Mouse (Mus musculus) spleen, adult 2 months (tissue): ENCODE results near the gene Rufy3. TPM values are rescaled to one million over a fixed set of nuclear protein-coding genes. Genes with fewer than 3 reads are reported as not detected.

Experiments used
- DNase-seq, 2 experiments: peaks; one replicate each; pipeline versions ENCODE4 v3.0.0 to v3.0.0-alpha.2; 2012 to 2021; ENCODE audit warnings: low spot score in 2 of 2, low read depth in 1 of 2
- H3K27ac ChIP-seq: fragments of 200-500 bp; 2 replicates; pipeline ENCODE4 v1.5.1; 2012; ENCODE audit warnings: low read length, inconsistent platforms; ENCODE audit not compliant: insufficient read depth
- H3K27me3 ChIP-seq: fragments of 200-500 bp; 2 replicates; pipeline ENCODE4 v1.6.1; 2012; ENCODE audit warnings: mild to moderate bottlenecking, moderate library complexity, low read length, inconsistent platforms; ENCODE audit not compliant: control insufficient read depth, insufficient read depth
- H3K36me3 ChIP-seq: fragments of 200-500 bp; 2 replicates; pipeline ENCODE4 v1.6.1; 2012; ENCODE audit warnings: mild to moderate bottlenecking, low read length, inconsistent platforms; ENCODE audit not compliant: control insufficient read depth, insufficient read depth
- H3K4me1 ChIP-seq: fragments of 200-500 bp; 2 replicates; pipeline ENCODE4 v1.6.1; 2011; ENCODE audit warnings: inconsistent platforms; ENCODE audit not compliant: control insufficient read depth, insufficient read depth, insufficient read length
- H3K4me3 ChIP-seq: fragments of 200-500 bp; 2 replicates; pipeline ENCODE4 v1.5.1; 2011; ENCODE audit warnings: mild to moderate bottlenecking, inconsistent platforms; ENCODE audit not compliant: insufficient read depth, insufficient read length; ENCODE audit errors: extremely low read depth
- CTCF ChIP-seq: fragments of 200-500 bp; IDR thresholded peaks from 2 replicates; pipeline ENCODE4 v1.5.1; 2011; ENCODE audit warnings: mild to moderate bottlenecking, inconsistent platforms; ENCODE audit not compliant: insufficient read depth, insufficient read length, insufficient replicate concordance; ENCODE audit errors: extremely low read depth
- POLR2A ChIP-seq: fragments of 200-500 bp; IDR thresholded peaks from 2 replicates; pipeline ENCODE4 v1.6.1; 2011; ENCODE audit warnings: low read depth, low read length, inconsistent platforms
- WGBS: fragments of 180-500 bp; shearing (Covaris S2); methylation state at CpG from one replicate; pipeline ENCODE4 v1.1.7; 2018; 5-methylcytosine and 5-hydroxymethylcytosine counted together
- polyA plus RNA-seq: library from polyadenylated mRNA; depleted of rRNA; stranded (reverse); fragments of >200 nt; gene quantifications from 2 replicates; pipeline ENCODE4 v1.2.3, GENCODE M21; 2012

Rufy3 gene
- polyA plus RNA-seq, 1 experiment, result 3.7 TPM

DNA sequence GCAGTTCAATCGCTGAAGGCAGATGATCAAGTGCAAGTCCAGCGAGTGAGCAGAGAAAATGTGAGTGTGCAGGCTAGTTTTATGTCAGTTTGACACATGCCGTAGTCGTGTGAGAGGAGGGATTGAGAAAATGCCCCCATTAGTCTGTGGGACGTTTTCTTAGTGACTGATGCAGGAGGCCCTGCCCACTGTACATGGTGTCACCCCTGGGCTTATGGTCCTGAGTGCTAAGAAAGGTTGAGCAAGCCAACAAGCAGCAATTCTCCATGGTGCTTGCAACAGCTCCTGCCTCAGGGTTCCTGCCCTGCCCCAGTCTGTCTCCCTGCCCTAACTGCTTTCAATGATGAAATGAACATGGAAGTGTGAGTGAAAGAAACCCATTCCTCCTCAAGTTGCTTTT, 87.7 kb downstream of the Rufy3 start:
- Histone ChIP-seq H3K36me3 (peaks cover 11% of the 10 kb centered on the region), H3K27me3 (no peaks in the 10 kb centered on the region), H3K4me1 (no peaks in the 10 kb centered on the region), H3K4me3 (no peak overlapping the region), H3K27ac (no peak overlapping the region)
- DNase-seq, result no peak
- TF ChIP-seq POLR2A, result no peak
- TF ChIP-seq CTCF, result no peak
- 82% methylated on average over 5 of the region's 5 CpGs for WGBS

DNA sequence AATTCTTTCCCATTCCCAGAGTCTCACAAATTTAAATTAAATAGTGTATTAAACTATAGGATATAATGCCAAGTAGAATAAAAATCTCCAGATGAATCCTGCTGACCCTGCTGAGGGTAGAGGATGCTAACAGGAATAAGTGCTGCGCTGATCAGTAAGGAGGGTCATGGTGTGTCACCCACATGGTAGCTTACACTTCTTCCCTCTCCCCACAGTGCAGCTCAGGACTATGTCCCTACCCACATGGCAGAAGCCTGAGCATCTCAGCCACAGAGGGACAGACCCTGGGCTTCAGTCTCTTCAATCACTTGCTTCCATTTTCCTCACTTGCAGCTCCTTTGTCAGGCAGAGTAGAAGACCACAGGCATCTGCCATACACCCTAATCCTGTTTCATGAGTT, 93.0 kb downstream of the Rufy3 start:
- 94% methylated on average over 1 of the region's 1 CpGs for WGBS
- no peaks in the 10 kb centered on the region for H3K4me1 ChIP-seq
- H3K4me3 ChIP-seq, result no peak overlapping the region
- TF ChIP-seq CTCF (no peak), POLR2A (no peak)
- DNase-seq, result no peak
- no peak overlapping the region for H3K27ac ChIP-seq
- H3K27me3 ChIP-seq, result no peaks in the 10 kb centered on the region
- peaks cover 23% of the 10 kb centered on the region for H3K36me3 ChIP-seq

DNA sequence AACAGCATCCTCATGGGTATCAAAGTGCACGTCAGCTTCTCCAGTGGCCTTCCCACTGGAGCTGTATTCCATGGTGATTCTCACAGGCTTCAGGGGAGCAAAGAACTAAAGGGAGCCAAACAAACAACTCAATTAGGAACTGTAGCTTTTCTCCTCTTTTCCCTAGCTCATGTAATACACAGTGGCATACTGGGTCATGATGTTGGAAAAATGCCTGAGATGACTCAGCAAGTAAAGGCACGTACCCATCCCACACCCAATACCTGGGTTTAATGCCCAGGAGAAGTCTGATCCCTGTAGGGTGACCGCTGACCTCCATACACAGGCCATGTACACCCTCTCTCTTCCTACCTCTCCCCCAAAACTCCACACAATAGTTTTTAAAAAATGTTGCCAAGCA, 98.3 kb downstream of the Rufy3 start:
- H3K4me3 ChIP-seq, result no peak overlapping the region
- no peaks in the 10 kb centered on the region for H3K4me1 ChIP-seq
- DNase-seq, result no peak
- peaks cover 47% of the 10 kb centered on the region for H3K36me3 ChIP-seq
- TF ChIP-seq CTCF (no peak), POLR2A (no peak)
- H3K27me3 ChIP-seq, result no peaks in the 10 kb centered on the region
- WGBS, result 97% methylated on average over 3 of the region's 3 CpGs
- H3K27ac ChIP-seq, result no peak overlapping the region

DNA sequence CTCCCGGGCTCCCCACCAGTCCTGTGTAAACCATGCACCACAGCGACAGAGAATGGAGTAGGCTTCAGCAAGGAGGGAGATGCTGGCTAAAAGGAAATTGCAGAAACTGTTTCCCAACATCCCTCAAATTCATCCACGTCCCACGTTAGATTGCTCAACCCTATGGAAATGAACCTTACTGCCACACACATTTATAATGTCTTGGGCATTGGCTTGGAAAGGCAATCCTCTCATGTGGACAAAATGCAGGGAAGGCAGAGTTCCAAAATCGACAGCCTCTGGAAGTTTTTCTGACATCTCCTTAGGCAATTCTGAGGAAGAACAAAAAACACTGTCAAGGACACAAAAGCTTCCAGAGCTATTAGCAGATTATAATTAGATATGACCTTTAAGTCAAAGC, 99.0 kb downstream of the Rufy3 start:
- Histone ChIP-seq H3K27me3 (no peaks in the 10 kb centered on the region), H3K27ac (no peak overlapping the region), H3K4me3 (no peak overlapping the region), H3K4me1 (no peaks in the 10 kb centered on the region), H3K36me3 (peaks cover 48% of the 10 kb centered on the region)
- TF ChIP-seq POLR2A (no peak), CTCF (no peak)
- 90% methylated on average over 5 of the region's 5 CpGs for WGBS
- DNase-seq, result no peak

DNA sequence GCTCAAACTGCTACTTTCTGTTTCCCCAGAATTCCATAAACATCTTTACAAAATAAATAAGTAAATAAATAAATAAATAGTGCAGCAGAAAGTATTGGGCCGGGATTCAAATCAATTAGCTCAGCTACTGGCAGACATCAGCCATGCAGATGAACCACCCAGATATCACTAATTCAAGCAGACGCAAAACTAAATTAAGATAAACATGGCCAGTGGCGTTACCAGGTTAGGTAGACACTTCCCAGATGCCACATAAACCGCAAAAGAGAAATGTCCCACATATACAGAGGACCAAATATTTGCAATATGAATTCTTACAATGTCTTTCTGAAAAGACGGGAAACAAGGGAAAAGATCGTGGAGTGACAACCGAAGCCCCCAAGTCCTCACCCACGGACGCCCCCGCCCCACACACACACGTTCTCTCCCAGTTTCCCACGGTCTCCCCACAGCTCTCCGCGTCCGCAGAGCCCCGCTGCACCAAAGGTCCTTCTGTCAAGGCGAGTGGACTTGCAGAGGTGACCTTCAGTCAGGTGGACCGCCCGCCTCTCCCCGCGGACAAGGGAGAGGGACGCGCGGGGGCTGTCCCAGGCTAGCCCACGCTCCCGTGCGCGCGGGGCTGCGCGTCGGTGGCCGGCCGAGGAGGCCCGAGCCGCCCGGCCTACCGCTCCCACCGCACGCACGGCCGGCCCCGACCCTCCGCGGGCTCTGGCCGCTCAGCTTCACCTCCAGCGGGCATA, 110.0 kb downstream of the Rufy3 start:
- H3K4me1 ChIP-seq, result no peaks in the 10 kb centered on the region; the same call in 1 of the 2 replicates
- 2% methylated on average over 47 of the region's 47 CpGs for WGBS
- peaks cover 7% of the 10 kb centered on the region for H3K36me3 ChIP-seq
- TF ChIP-seq CTCF (no peak), POLR2A (no peak)
- no peak for DNase-seq
- peak overlapping the region; percentile 81; the same call in 1 of the 2 replicates for H3K27ac ChIP-seq
- H3K4me3 ChIP-seq, result peak overlapping the region; percentile 86
- H3K27me3 ChIP-seq, result no peaks in the 10 kb centered on the region

DNA sequence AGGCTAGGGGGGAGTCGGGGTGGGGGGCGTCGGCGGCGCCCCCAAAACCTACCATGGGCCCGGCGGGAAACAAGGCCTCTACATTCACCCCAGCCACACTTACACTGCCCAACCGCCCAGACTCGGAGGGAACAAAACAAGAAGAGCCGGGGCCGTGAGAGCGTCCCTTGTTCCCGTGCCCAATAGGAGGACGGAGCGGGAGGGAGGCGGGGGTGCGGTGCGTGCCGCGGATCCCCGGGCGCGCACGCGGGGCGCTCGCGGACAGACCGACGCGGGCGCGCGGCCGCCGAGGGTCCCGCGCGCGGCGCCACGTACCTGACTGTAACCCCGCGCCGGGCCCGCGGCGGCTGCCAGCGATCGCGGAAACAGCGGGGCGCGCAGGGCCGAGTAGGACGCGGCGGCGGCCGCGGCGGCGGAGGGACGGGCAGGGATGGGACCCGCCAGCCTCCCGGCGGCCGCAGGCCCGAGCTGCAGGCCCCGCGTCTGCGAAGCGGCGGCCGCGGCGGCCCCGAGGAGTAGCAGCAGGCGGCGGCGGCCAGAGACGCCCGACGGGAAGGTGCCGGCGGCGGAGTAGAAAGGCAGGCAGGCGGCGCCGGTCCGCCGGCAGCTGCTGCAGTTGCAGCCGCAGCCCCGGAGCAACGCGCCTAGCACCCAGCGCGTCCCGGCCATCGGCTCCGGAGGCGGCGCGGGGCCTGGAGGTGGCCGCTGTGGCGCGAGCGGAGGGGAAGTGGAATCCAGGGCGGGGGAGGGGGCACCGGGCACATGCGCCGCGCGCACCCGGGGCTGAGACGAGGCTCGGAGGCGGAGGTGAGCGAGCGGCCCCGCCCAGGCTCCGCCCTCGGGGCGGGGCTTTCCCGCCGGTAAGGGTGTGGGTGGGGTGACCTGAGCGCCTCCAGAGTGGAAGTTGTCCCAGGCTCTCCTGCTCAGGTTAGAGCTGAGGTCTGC, 110.9 kb downstream of the Rufy3 start, which contains the start of gene Grsf1:
TSS of gene Grsf1 (minus strand) at position 729 of the 945 bp plus-strand sequence.
- under 1% methylated on average over 109 of the region's 127 CpGs for whole genome bisulfite sequencing
- peak; percentile 48 for TF ChIP-seq POLR2A
- TF ChIP-seq CTCF, result no peak
- Histone ChIP-seq H3K4me1 (no peaks in the 10 kb centered on the region; the same call in 1 of the 2 replicates), H3K36me3 (no peaks in the 10 kb centered on the region; the same call in 1 of the 2 replicates), H3K27ac (peak within 1 kb of the TSS; percentile 81), H3K4me3 (peak within 1 kb of the TSS; percentile 86), H3K27me3 (no peaks in the 10 kb centered on the region)
- DNase-seq, result peak; percentile 68 to 90
